Mouse (Mus musculus) myocyte (in vitro differentiated cells): ENCODE data around the gene Alk. TPM values are rescaled to one million over a fixed set of nuclear protein-coding genes. Genes with fewer than 3 reads are reported as not detected.

ENCODE experiments used
- H3K27me3 ChIP-seq: one replicate; pipeline ENCODE4 v1.6.1; 2011; ENCODE audit not compliant: control insufficient read depth, insufficient read depth, insufficient read length
- H3K36me3 ChIP-seq: one replicate; pipeline ENCODE4 v1.6.1; 2011; ENCODE audit not compliant: control insufficient read depth, insufficient read depth
- H3K4me2 ChIP-seq: one replicate; pipeline ENCODE4 v1.6.1; 2011; ENCODE audit warnings: low read depth, control low read depth
- H3K4me3 ChIP-seq: one replicate; pipeline ENCODE4 v1.5.1; 2011; ENCODE audit warnings: mild to moderate bottlenecking, control low read depth, moderate library complexity
- H3K79me2 ChIP-seq: one replicate; pipeline ENCODE4 v1.6.1; 2011; ENCODE audit not compliant: control insufficient read depth, insufficient read depth
- H3ac ChIP-seq: one replicate; pipeline ENCODE4 v1.6.1; 2011; ENCODE audit not compliant: control insufficient read depth, insufficient read length
- CEBPB ChIP-seq: IDR thresholded peaks from 2 replicates; pipeline ENCODE4 v1.6.1; 2011; ENCODE audit warnings: mild to moderate bottlenecking, moderate library complexity; ENCODE audit not compliant: poor library complexity, insufficient read depth, severe bottlenecking
- E2F4 ChIP-seq: IDR thresholded peaks from one replicate; pipeline ENCODE4 v1.6.1; 2011; ENCODE audit warnings: mild to moderate bottlenecking, control low read depth, moderate library complexity; ENCODE audit not compliant: insufficient read depth
- MAX ChIP-seq: IDR thresholded peaks from one replicate; pipeline ENCODE4 v1.6.1; 2011; ENCODE audit warnings: low read depth, mild to moderate bottlenecking, control low read depth
- MYOD1 ChIP-seq, 3 experiments: IDR thresholded peaks; one replicate each; pipeline ENCODE4 v1.6.1; 2011; ENCODE audit warnings: control low read depth in 2 of 3, low read depth in 2 of 3, mild to moderate bottlenecking in 2 of 3, moderate library complexity in 1 of 3; ENCODE audit not compliant: insufficient read length in 2 of 3, control insufficient read depth in 1 of 3
- MYOG ChIP-seq, 3 experiments: IDR thresholded peaks; one replicate each; pipeline ENCODE4 v1.6.1; 2011; ENCODE audit warnings: control low read depth in 2 of 3, low read depth in 2 of 3, mild to moderate bottlenecking in 2 of 3; ENCODE audit not compliant: insufficient read length in 2 of 3, control insufficient read depth in 1 of 3, insufficient read depth in 1 of 3
- POLR2A ChIP-seq: IDR thresholded peaks from one replicate; pipeline ENCODE4 v1.6.1; 2011; ENCODE audit warnings: low read depth, mild to moderate bottlenecking, control low read depth, moderate library complexity; ENCODE audit not compliant: insufficient read length
- POLR2AphosphoS2 ChIP-seq: IDR thresholded peaks from one replicate; pipeline ENCODE4 v1.6.1; 2011; ENCODE audit warnings: low read depth, control low read depth; ENCODE audit not compliant: insufficient read length
- REST ChIP-seq: IDR thresholded peaks from one replicate; pipeline ENCODE4 v1.6.1; 2011; ENCODE audit warnings: mild to moderate bottlenecking, control low read depth, moderate library complexity; ENCODE audit not compliant: insufficient read depth, insufficient read length
- SRF ChIP-seq: IDR thresholded peaks from one replicate; pipeline ENCODE4 v1.6.1; 2011; ENCODE audit warnings: low read depth; ENCODE audit not compliant: control insufficient read depth, insufficient read length
- TCF12 ChIP-seq: IDR thresholded peaks from one replicate; pipeline ENCODE4 v1.6.1; 2011; ENCODE audit warnings: mild to moderate bottlenecking, control low read depth; ENCODE audit not compliant: poor library complexity, insufficient read depth, severe bottlenecking
- TCF3 ChIP-seq: IDR thresholded peaks from one replicate; pipeline ENCODE4 v1.6.1; 2011; ENCODE audit warnings: low read depth, control low read depth; ENCODE audit not compliant: insufficient read length
- USF1 ChIP-seq: IDR thresholded peaks from one replicate; pipeline ENCODE4 v1.6.1; 2011; ENCODE audit warnings: low read depth, mild to moderate bottlenecking, control low read depth, moderate library complexity
- polyA plus RNA-seq: library from polyadenylated mRNA; unstranded; fragments of >200 nt; fragmentation: generic; extraction: Trizol; gene quantifications from one replicate; pipeline ENCODE4 v1.2.1, GENCODE M21; 2012; ENCODE audit warnings: missing spikeins

The Alk gene
- polyA plus RNA-seq, 1 experiment, result not detected

DNA sequence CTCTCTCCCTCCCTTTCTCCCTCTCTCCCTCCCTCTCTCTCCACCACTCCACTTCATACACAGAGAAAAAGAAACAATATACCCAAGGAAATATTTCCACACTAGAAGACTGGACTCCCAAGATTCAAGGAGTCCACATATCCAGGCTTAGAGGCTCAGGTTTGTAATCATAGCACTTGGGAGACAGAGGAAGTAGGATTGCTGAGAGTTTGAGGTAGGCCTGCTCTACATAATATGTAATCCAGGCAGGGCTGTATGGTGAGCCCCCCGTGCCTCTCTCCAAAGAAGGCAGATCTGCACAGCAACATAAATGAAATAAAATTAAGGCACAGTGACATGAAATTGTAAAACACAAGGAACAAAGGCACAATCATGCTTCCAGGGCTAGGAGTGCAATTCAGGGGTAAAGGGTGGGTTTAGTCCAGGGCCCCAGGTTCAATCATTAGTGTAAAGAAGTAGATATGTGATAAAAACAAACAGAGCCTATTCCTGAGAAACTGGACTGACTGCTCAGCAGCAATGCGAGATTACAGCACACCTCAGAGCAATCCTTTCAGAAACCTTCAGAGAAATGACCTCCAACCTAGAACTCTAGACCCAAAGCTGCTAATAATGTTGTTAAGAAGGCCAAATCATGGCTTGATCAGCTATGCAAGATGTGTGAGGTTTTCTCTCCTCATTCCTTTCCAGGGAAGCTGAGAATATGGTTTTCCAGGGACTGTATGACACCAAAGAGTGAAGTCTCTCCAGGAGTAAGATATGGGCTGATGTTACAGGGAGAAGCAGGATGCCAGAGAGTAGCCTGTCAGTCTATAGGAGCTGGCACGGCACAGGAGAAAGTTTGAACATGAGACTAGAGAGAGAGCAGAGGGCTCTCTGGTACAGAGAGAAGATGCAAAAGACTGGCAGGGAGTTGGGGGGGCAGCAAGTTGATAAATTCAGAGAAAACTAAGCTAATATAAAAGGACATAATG lies 158.9 kb downstream of the Alk start:
- no peaks in the 10 kb centered on the region for H3K79me2 ChIP-seq
- no peaks in the 10 kb centered on the region for H3K36me3 ChIP-seq
- no peaks in the 10 kb centered on the region for H3K27me3 ChIP-seq
- H3K4me2 ChIP-seq, result no peak overlapping the region
- no peak for TF ChIP-seq REST
- TF ChIP-seq MYOD1 (IDR thresholded peaks at IDR 0.05; ENCODE audit: control insufficient read depth in 1 of 3, insufficient read length in 2 of 3, low read depth in 2 of 3), result no peak
- no peak for TF ChIP-seq MYOG (IDR thresholded peaks at IDR 0.05; ENCODE audit: control insufficient read depth in 1 of 3, insufficient read depth in 1 of 3, insufficient read length in 2 of 3, low read depth in 2 of 3)
- TF ChIP-seq CEBPB, result no peak
- no peak for TF ChIP-seq POLR2A
- no peak for TF ChIP-seq POLR2AphosphoS2
- TF ChIP-seq TCF12, result no peak
- no peak for TF ChIP-seq TCF3
- TF ChIP-seq MAX, result no peak
- no peak for TF ChIP-seq E2F4
- TF ChIP-seq USF1, result no peak
- no peak for TF ChIP-seq SRF
- no peak overlapping the region for H3ac ChIP-seq
- H3K4me3 ChIP-seq, result no peak overlapping the region

- H3K36me3 ChIP-seq, result no peaks in the 10 kb centered on the region
- no peaks in the 10 kb centered on the region for H3K79me2 ChIP-seq
- H3K27me3 ChIP-seq, result no peaks in the 10 kb centered on the region
Measured at GRCm38 (mm10) chr17:72417451-72417850, 187.0 kb downstream of the Alk start.

DNA sequence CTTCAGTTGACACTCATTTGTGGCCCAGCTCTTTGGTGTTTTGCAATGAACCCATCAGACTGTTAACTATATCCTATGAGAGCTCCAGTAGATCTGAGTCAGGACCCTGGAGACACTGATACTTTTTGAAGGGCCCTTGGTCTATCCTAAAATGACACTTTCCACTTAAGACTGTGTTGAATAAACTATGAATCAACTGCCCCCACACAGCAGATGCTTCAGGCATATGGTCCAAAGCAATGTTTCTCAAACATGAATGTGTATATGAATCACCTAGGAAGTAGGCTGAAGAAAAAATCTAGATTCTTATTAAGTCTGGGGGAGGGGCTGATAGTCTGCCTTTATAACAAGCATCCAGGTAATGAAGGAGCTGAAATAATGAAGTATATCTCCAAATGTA lies 189.8 kb downstream of the Alk start:
- no peak overlapping the region for H3ac ChIP-seq
- H3K4me2 ChIP-seq, result no peak overlapping the region
- TF ChIP-seq CEBPB (no peak), MYOG (IDR thresholded peaks at IDR 0.05; ENCODE audit: control insufficient read depth in 1 of 3, insufficient read depth in 1 of 3, insufficient read length in 2 of 3, low read depth in 2 of 3) (no peak), USF1 (no peak), MAX (no peak), SRF (no peak), POLR2AphosphoS2 (no peak), TCF3 (no peak), POLR2A (no peak), MYOD1 (IDR thresholded peaks at IDR 0.05; ENCODE audit: control insufficient read depth in 1 of 3, insufficient read length in 2 of 3, low read depth in 2 of 3) (no peak), E2F4 (no peak), REST (no peak), TCF12 (no peak)

More at GRCm38 (mm10) chr17:72417451-72417850, 187.0 kb downstream of the Alk start:
- no peak for TF ChIP-seq E2F4
- no peak for TF ChIP-seq MYOD1 (IDR thresholded peaks at IDR 0.05; ENCODE audit: control insufficient read depth in 1 of 3, insufficient read length in 2 of 3, low read depth in 2 of 3)
- TF ChIP-seq POLR2AphosphoS2, result no peak
- no peak for TF ChIP-seq POLR2A
- TF ChIP-seq TCF12, result no peak
- TF ChIP-seq CEBPB, result no peak
- TF ChIP-seq USF1, result no peak
- no peak for TF ChIP-seq REST
- no peak for TF ChIP-seq TCF3
- TF ChIP-seq MAX, result no peak
- TF ChIP-seq MYOG (IDR thresholded peaks at IDR 0.05; ENCODE audit: control insufficient read depth in 1 of 3, insufficient read depth in 1 of 3, insufficient read length in 2 of 3, low read depth in 2 of 3), result no peak
- no peak for TF ChIP-seq SRF
- no peak overlapping the region for H3ac ChIP-seq
- no peak overlapping the region for H3K4me3 ChIP-seq
- H3K4me2 ChIP-seq, result no peak overlapping the region

GRCm38 (mm10) chr17:72404813-72405212 lies 199.6 kb downstream of the Alk start:
- no peak for TF ChIP-seq POLR2A
- TF ChIP-seq CEBPB, result no peak
- no peak for TF ChIP-seq E2F4
- no peak for TF ChIP-seq POLR2AphosphoS2
- TF ChIP-seq MAX, result no peak
- no peak for TF ChIP-seq SRF
- TF ChIP-seq TCF3, result no peak
- no peak for TF ChIP-seq REST
- no peak for TF ChIP-seq MYOD1 (IDR thresholded peaks at IDR 0.05; ENCODE audit: control insufficient read depth in 1 of 3, insufficient read length in 2 of 3, low read depth in 2 of 3)
- TF ChIP-seq USF1, result no peak
- no peak for TF ChIP-seq TCF12
- no peak for TF ChIP-seq MYOG (IDR thresholded peaks at IDR 0.05; ENCODE audit: control insufficient read depth in 1 of 3, insufficient read depth in 1 of 3, insufficient read length in 2 of 3, low read depth in 2 of 3)
- H3ac ChIP-seq, result no peak overlapping the region
- no peak overlapping the region for H3K4me2 ChIP-seq
- no peaks in the 10 kb centered on the region for H3K27me3 ChIP-seq
- no peaks in the 10 kb centered on the region for H3K36me3 ChIP-seq
- no peaks in the 10 kb centered on the region for H3K79me2 ChIP-seq
- no peak overlapping the region for H3K4me3 ChIP-seq

More for the DNA sequence above, 189.8 kb downstream of the Alk start:
- no peak overlapping the region for H3K4me3 ChIP-seq
- H3K36me3 ChIP-seq, result no peaks in the 10 kb centered on the region
- no peaks in the 10 kb centered on the region for H3K79me2 ChIP-seq
- no peaks in the 10 kb centered on the region for H3K27me3 ChIP-seq
